26 mouse cellular contexts compared by ENCODE assay signal in the genomic region with DNA sequence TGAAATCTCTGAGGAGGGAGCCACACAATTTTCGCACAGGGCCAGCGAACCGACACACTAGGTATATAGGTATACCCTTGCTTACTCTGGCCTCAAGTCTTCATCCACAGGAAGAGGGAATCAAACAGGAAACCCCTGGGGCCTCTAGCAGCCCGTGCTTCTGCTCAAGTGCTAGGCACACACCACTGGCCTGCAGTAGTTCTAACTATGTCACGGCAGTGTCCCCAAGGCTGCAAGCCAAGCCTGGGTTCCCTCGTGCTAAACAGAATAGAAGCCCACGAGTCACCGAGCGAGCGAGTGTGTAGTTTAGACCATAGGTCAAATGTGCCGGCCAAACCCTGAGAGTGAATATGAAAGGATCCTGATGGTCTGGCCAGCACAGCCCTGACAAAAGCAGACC.
DNase-seq lines count a peak whose midpoint lies in the region; ATAC-seq and TF ChIP-seq lines count a peak whose summit lies in the region.
"Had no signal": no experiment of that assay in that cellular context is flagged by ENCODE, and none has a peak within 500 bp of the region (broad histone marks: within the 10 kb centered on the region; RNA-seq: fewer than 3 reads in every experiment).

No protein-coding gene starts in this region.

- no peaks in the 10 kb centered on the region for H3K27me3 ChIP-seq in hindbrain, embryonic 10.5 days (ENCODE audit: insufficient read depth, poor library complexity, severe bottlenecking)
- H3K27me3 ChIP-seq in hindbrain, embryonic 11.5 days (ENCODE audit: control insufficient read depth, insufficient read depth, low read length): no peaks in the 10 kb centered on the region
- no peaks in the 10 kb centered on the region for H3K27me3 ChIP-seq in lung, embryonic 14.5 days (ENCODE audit: insufficient read depth, low read length)
- H3K27me3 ChIP-seq: forebrain, embryonic 13.5 days; intestine, embryonic 15.5 days; liver, embryonic 12.5 days had no signal

- TF ChIP-seq CTCF in lung, embryonic 14.5 days (IDR thresholded peaks at IDR 0.05; ENCODE audit: low read depth): no peak

- no peak for DNase-seq in hindbrain, embryonic 10.5 days (ENCODE audit: low spot score)
- DNase-seq in hindbrain, embryonic 11.5 days (ENCODE audit: low spot score): no peak
- DNase-seq in lung, embryonic 14.5 days: peak; percentile 33
- no peak for DNase-seq in lung, postnatal 36 days
- DNase-seq in thymus, postnatal 4 days: peak; percentile 28
- DNase-seq in thymus, postnatal 25 days: no peak
- DNase-seq: adrenal gland, postnatal 14 days; cerebellum, adult 11 months; cerebellum, adult 9-10 months; cerebellum, postnatal 36 days; embryo, embryonic 11 days; heart, adult 18-20 months; heart, postnatal 36 days; kidney, adult 2 months; liver, postnatal 0 days; midbrain, embryonic 14.5 days; spleen, adult 18-20 months; thymus, postnatal 14 days had no signal

- H3K36me3 ChIP-seq in hindbrain, embryonic 10.5 days: peaks cover 43% of the 10 kb centered on the region
- no peaks in the 10 kb centered on the region for H3K36me3 ChIP-seq in hindbrain, embryonic 11.5 days (ENCODE audit: control insufficient read depth, insufficient read depth, low read length)
- peaks cover 13% of the 10 kb centered on the region for H3K36me3 ChIP-seq in lung, embryonic 14.5 days (ENCODE audit: insufficient read depth)

- no peak for ATAC-seq in hindbrain, embryonic 11.5 days (ENCODE audit: low FRiP score)
- no peak for ATAC-seq in lung, embryonic 14.5 days (ENCODE audit: insufficient read depth)
- ATAC-seq in erythroid progenitor cell, adult 5-6 weeks (replicated peaks; ENCODE audit: low FRiP score, poor library complexity, severe bottlenecking): no peak
- ATAC-seq: forebrain, embryonic 13.5 days; hindbrain, embryonic 16.5 days; intestine, embryonic 15.5 days; liver, embryonic 12.5 days; liver, postnatal 0 days had no signal

- no peaks in the 10 kb centered on the region for H3K9me3 ChIP-seq in hindbrain, embryonic 10.5 days
- no peaks in the 10 kb centered on the region for H3K9me3 ChIP-seq in hindbrain, embryonic 11.5 days (ENCODE audit: control insufficient read depth, low read length)
- H3K9me3 ChIP-seq in lung, embryonic 14.5 days (ENCODE audit: low read depth, low read length): no peaks in the 10 kb centered on the region
- H3K9me3 ChIP-seq: forebrain, embryonic 13.5 days; intestine, embryonic 15.5 days; liver, embryonic 12.5 days had no signal

- no peak overlapping the region for H3K4me3 ChIP-seq in hindbrain, embryonic 10.5 days
- no peak overlapping the region for H3K4me3 ChIP-seq in hindbrain, embryonic 11.5 days (ENCODE audit: low read depth, low read length)
- H3K4me3 ChIP-seq in lung, embryonic 14.5 days (ENCODE audit: low read depth, low read length): no peak overlapping the region
- H3K4me3 ChIP-seq: erythroblast, embryonic 14.5 days; forebrain, embryonic 13.5 days; intestine, embryonic 15.5 days; liver, embryonic 12.5 days had no signal

- 84% methylated on average over 11 of the region's 11 CpGs for WGBS in hindbrain, embryonic 10.5 days
- 89% methylated on average over 11 of the region's 11 CpGs for WGBS in hindbrain, embryonic 11.5 days
- 59% methylated on average over 11 of the region's 11 CpGs for WGBS in lung, embryonic 14.5 days

- H3K9ac ChIP-seq in hindbrain, embryonic 11.5 days (ENCODE audit: low read depth, low read length): no peak overlapping the region
- no peak overlapping the region for H3K9ac ChIP-seq in lung, embryonic 14.5 days
- H3K9ac ChIP-seq: forebrain, embryonic 13.5 days; intestine, embryonic 15.5 days; liver, embryonic 12.5 days; liver, postnatal 0 days had no signal

- H3K4me2 ChIP-seq in hindbrain, embryonic 11.5 days (replicated peaks; ENCODE audit: low read depth, low read length): no peak overlapping the region
- no peak overlapping the region for H3K4me2 ChIP-seq in lung, embryonic 14.5 days
- H3K4me2 ChIP-seq: forebrain, embryonic 13.5 days; heart, embryonic 11.5 days; intestine, embryonic 15.5 days; liver, embryonic 12.5 days had no signal

- peak overlapping the region; percentile 17 for H3K27ac ChIP-seq in hindbrain, embryonic 10.5 days
- no peak overlapping the region for H3K27ac ChIP-seq in hindbrain, embryonic 11.5 days (ENCODE audit: low read depth, low read length)
- no peak overlapping the region for H3K27ac ChIP-seq in lung, embryonic 14.5 days (ENCODE audit: low read depth)
- H3K27ac ChIP-seq: forebrain, embryonic 13.5 days; intestine, embryonic 15.5 days; kidney, postnatal 0 days; liver, embryonic 12.5 days had no signal

- peaks cover 20% of the 10 kb centered on the region for H3K4me1 ChIP-seq in hindbrain, embryonic 10.5 days (replicated peaks)
- H3K4me1 ChIP-seq in hindbrain, embryonic 11.5 days (replicated peaks; ENCODE audit: control insufficient read depth, insufficient read depth, low read length): no peaks in the 10 kb centered on the region
- peaks cover 8% of the 10 kb centered on the region for H3K4me1 ChIP-seq in lung, embryonic 14.5 days (ENCODE audit: insufficient read depth)

Comparison
In these comparisons a context has a peak if more than half of its experiments do, and no peak if none do; other contexts are left out.
1. DNase-seq: peak in lung, embryonic 14.5 days (single experiment) and thymus, postnatal 4 days (single experiment); none in hindbrain, embryonic 10.5 days (single experiment), hindbrain, embryonic 11.5 days (single experiment), lung, postnatal 36 days (single experiment) and thymus, postnatal 25 days (single experiment).